Mouse (Mus musculus): ENCODE results near the gene Jakmip3.

DNA sequence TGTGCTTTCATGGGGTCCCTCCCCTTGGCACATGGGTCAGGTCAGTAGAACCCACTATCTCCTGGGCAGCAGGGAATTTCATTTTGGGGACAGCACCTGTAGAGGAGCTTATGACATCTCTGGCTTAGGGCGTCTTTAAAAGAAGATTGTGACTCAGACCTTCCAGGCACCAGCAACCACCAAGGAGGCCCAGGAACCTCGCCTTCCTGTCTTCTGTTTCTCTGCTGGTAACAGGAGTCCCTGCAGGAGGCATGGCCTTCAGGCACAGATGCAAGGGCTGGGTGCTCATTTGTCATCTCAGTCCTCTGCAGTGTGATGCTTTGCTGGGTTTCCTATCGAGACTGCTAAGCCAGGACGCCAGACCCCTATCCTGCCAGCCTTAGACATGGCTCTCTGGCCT is 188.5 kb downstream of the Jakmip3 start:
- TF ChIP-seq CTCF (IDR thresholded peaks at IDR 0.05 in 2 of 3, conservative IDR thresholded peaks at IDR 0.05 in 1 of 3; ENCODE audit: control insufficient read depth in 1 of 3, insufficient read depth in 1 of 3, low read depth in 2 of 3, low read length in 3 of 3, poor library complexity in 1 of 3, severe bottlenecking in 1 of 3) = no peak
- no peak for TF ChIP-seq EP300 (IDR thresholded peaks at IDR 0.05; ENCODE audit: low read depth in 1 of 2, low read length in 2 of 2)
- no peak for TF ChIP-seq NELFE (IDR thresholded peaks at IDR 0.05; ENCODE audit: low read depth, low read length)
- TF ChIP-seq POLR2A (IDR thresholded peaks at IDR 0.05; ENCODE audit: control insufficient read depth in 1 of 2, insufficient read depth in 1 of 2, low read depth in 1 of 2, low read length in 2 of 2, poor library complexity in 1 of 2) = no peak
- no peak for TF ChIP-seq USF1 (IDR thresholded peaks at IDR 0.05; ENCODE audit: low read depth, low read length)
- no peak for TF ChIP-seq GATA1 (IDR thresholded peaks at IDR 0.05; ENCODE audit: low read depth, low read length)
- TF ChIP-seq ZC3H11A (IDR thresholded peaks at IDR 0.05; ENCODE audit: low read depth, low read length) = no peak
- no peak for TF ChIP-seq TCF12 (IDR thresholded peaks at IDR 0.05; ENCODE audit: low read depth, low read length)
- TF ChIP-seq POLR2AphosphoS2 (IDR thresholded peaks at IDR 0.05; ENCODE audit: low read length) = no peak
- no peak for TF ChIP-seq ZNF384 (IDR thresholded peaks at IDR 0.05; ENCODE audit: low read depth, low read length)
- no peak for TF ChIP-seq HCFC1 (IDR thresholded peaks at IDR 0.05; ENCODE audit: low read depth, low read length)

Measured in MEL (cell line).